Mouse (Mus musculus) hindbrain, embryonic 15.5 days (tissue): Measurements from ENCODE around the gene Pgap3. TPM values are rescaled to one million over a fixed set of nuclear protein-coding genes. Genes with fewer than 3 reads are reported as not detected.
A peak's percentile ranks its signal among the peaks of the same experiment; 100 is the strongest.
"Not testable (repeated sequence)": the region's sequence is repeated elsewhere in the genome, so short reads cannot be mapped to it uniquely, and the experiment has no call there.

Source experiments
- ATAC-seq: fragments of 200-750 bp; cut with Nextera tagmentation; 2 replicates; pipeline ENCODE4 v1.8.0; 2017; ENCODE audit warnings: low read depth, moderate number of reproducible peaks, moderate TSS enrichment; ENCODE audit not compliant: low FRiP score
- H3K27ac ChIP-seq: fragments of 300-500 bp; sonication (generic); replicated peaks from 2 replicates; pipeline ENCODE4 v1.5.1; 2015; ENCODE audit warnings: mild to moderate bottlenecking, inconsistent platforms
- H3K27me3 ChIP-seq: fragments of 300-500 bp; sonication (generic); 2 replicates; pipeline ENCODE4 v1.6.1; 2015; ENCODE audit warnings: control low read depth, inconsistent platforms
- H3K36me3 ChIP-seq: fragments of 300-500 bp; sonication (generic); 2 replicates; pipeline ENCODE4 v1.6.1; 2015; ENCODE audit warnings: control low read depth, inconsistent platforms
- H3K4me1 ChIP-seq: fragments of 300-500 bp; sonication (generic); replicated peaks from 2 replicates; pipeline ENCODE4 v1.6.1; 2015; ENCODE audit warnings: control low read depth, inconsistent platforms
- H3K4me2 ChIP-seq: fragments of 300-500 bp; sonication (generic); 2 replicates; pipeline ENCODE4 v1.6.1; 2015; ENCODE audit warnings: moderate library complexity, mild to moderate bottlenecking, inconsistent platforms
- H3K4me3 ChIP-seq: fragments of 300-500 bp; sonication (generic); 2 replicates; pipeline ENCODE4 v1.5.1; 2015; ENCODE audit warnings: mild to moderate bottlenecking, inconsistent platforms
- H3K9ac ChIP-seq: fragments of 300-500 bp; sonication (generic); 2 replicates; pipeline ENCODE4 v1.6.1; 2015; ENCODE audit warnings: inconsistent platforms
- H3K9me3 ChIP-seq: fragments of 300-500 bp; sonication (generic); 2 replicates; pipeline ENCODE4 v1.6.1; 2016; ENCODE audit warnings: control low read depth, inconsistent platforms
- WGBS: fragments of 180-500 bp; shearing (Covaris S2); methylation state at CpG from one replicate; pipeline ENCODE4 v1.1.7; 2015; 5-methylcytosine and 5-hydroxymethylcytosine counted together
- polyA plus RNA-seq: library from polyadenylated mRNA; unstranded; fragments of >200 nt; fragmentation: Nextera tagmentation; extraction: Ambion mirVana; gene quantifications from 2 replicates; pipeline ENCODE4 v1.2.1, GENCODE M21; 2015

Pgap3 gene
- polyA plus RNA-seq, 1 experiment from 2014 or later: 9.6 TPM

DNA sequence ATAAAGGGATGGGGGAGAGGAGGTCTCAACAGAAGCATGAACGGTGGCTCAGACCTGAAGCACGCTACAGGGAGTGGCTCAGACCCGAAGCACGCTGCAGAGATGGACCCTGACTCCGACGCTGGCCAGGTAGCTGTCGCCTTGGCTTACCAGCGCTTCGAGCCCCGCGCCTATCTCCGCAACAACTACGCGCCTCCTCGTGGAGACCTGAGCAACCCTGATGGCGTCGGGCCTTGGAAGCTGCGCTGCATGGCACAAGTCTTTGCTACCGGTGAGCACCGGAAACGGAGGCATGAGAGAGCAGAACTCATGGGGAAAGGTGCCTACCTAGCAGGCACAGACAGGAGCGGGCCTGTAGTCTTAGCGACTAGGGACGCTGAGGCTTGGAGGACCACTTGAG is 13.7 kb downstream of the Pgap3 start:
- Histone ChIP-seq H3K4me1 (0 out of 2 replicates have a peak, but pooled peaks cover 3% of the 10 kb centered on the region), H3K27me3 (peaks cover 34% of the 10 kb centered on the region), H3K36me3 (no peaks in the 10 kb centered on the region), H3K4me2 (peak overlapping the region; percentile 33), H3K27ac (no peak overlapping the region), H3K9me3 (no peaks in the 10 kb centered on the region), H3K9ac (no peak overlapping the region), H3K4me3 (no peak overlapping the region)
- no peak for ATAC-seq
- 24% methylated on average over 24 of the region's 24 CpGs for WGBS

GRCm38 (mm10) chr11:98385638-98386585 is 14.4 kb downstream of the Pgap3 start, which contains the start of gene Pnmt:
TSS of gene Pnmt (plus strand) at chr11:98386450.
- no peak within 1 kb of the TSS for H3K9ac ChIP-seq
- H3K27me3 ChIP-seq: peaks cover 34% of the 10 kb centered on the region
- peak within 1 kb of the TSS; percentile 33 for H3K4me2 ChIP-seq
- 0 out of 2 replicates have a peak, but pooled peaks cover under 1% of the 10 kb centered on the region for H3K36me3 ChIP-seq
- no peak within 1 kb of the TSS for H3K27ac ChIP-seq
- ATAC-seq: no peak
- H3K4me1 ChIP-seq: 0 out of 2 replicates have a peak, but pooled peaks cover 3% of the 10 kb centered on the region
- no peaks in the 10 kb centered on the region for H3K9me3 ChIP-seq
- 52% methylated on average over 25 of the region's 25 CpGs for WGBS
- H3K4me3 ChIP-seq: no peak within 1 kb of the TSS

GRCm38 (mm10) chr11:98384721-98385637 is 15.3 kb downstream of the Pgap3 start:
- no peak overlapping the region for H3K4me2 ChIP-seq
- 66% methylated on average over 8 of the region's 8 CpGs for WGBS
- no peaks in the 10 kb centered on the region for H3K9me3 ChIP-seq
- no peak overlapping the region for H3K4me3 ChIP-seq
- H3K27ac ChIP-seq: no peak overlapping the region
- ATAC-seq: no peak
- peaks cover 31% of the 10 kb centered on the region for H3K27me3 ChIP-seq
- H3K4me1 ChIP-seq: 0 out of 2 replicates have a peak, but pooled peaks cover 3% of the 10 kb centered on the region
- no peak overlapping the region for H3K9ac ChIP-seq
- H3K36me3 ChIP-seq: peaks cover 4% of the 10 kb centered on the region; the same call in 1 of the 2 replicates

- no peak overlapping the region for H3K4me3 ChIP-seq
- H3K9ac ChIP-seq: no peak overlapping the region
- WGBS: 73% methylated on average over 20 of the region's 20 CpGs
- H3K4me2 ChIP-seq: no peak overlapping the region
- ATAC-seq: no peak
- peaks cover 4% of the 10 kb centered on the region; the same call in 1 of the 2 replicates for H3K36me3 ChIP-seq
- H3K9me3 ChIP-seq: no peaks in the 10 kb centered on the region
- peaks cover 27% of the 10 kb centered on the region for H3K27me3 ChIP-seq
- 0 out of 2 replicates have a peak, but pooled peaks cover 3% of the 10 kb centered on the region for H3K4me1 ChIP-seq
- H3K27ac ChIP-seq: no peak overlapping the region
Observed at GRCm38 (mm10) chr11:98384216-98384615, 16.1 kb downstream of the Pgap3 start.

GRCm38 (mm10) chr11:98383261-98384030 is 16.8 kb downstream of the Pgap3 start, which contains the start of gene Tcap:
TSS of gene Tcap (plus strand) at chr11:98383811.
- WGBS: 70% methylated on average over 14 of the region's 14 CpGs
- Histone ChIP-seq H3K9me3 (no peaks in the 10 kb centered on the region), H3K36me3 (peaks cover 7% of the 10 kb centered on the region; the same call in 1 of the 2 replicates), H3K4me2 (no peak within 1 kb of the TSS), H3K9ac (no peak within 1 kb of the TSS), H3K27me3 (peaks cover 19% of the 10 kb centered on the region), H3K4me3 (no peak within 1 kb of the TSS), H3K4me1 (0 out of 2 replicates have a peak, but pooled peaks cover 3% of the 10 kb centered on the region), H3K27ac (no peak within 1 kb of the TSS)
- ATAC-seq: no peak

DNA sequence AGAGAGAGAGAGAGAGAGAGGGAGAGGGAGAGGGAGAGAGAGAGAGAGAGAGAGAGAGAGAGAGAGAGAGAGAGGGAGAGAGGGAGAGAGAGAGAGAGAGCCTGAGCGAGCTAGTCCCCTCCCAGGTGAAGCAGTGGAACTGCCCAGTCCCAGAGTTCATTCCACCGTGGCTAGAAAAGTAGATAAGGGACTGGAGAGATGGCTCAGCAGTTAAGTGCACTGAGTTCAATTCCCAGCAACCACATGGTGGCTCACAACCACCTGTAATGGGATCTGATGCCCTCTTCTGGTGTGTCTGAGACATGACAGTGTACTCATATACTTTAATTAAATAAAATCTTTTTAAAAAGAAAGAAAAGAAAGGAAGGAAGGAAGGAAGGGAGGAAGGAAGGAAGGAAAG is 17.9 kb downstream of the Pgap3 start:
- not testable (repeated sequence) for H3K36me3 ChIP-seq, H3K4me2 ChIP-seq, H3K4me1 ChIP-seq, H3K9me3 ChIP-seq, H3K9ac ChIP-seq, ATAC-seq, H3K27ac ChIP-seq, H3K4me3 ChIP-seq
- H3K27me3 ChIP-seq: peaks cover 11% of the 10 kb centered on the region
- 60% methylated on average over 2 of the region's 2 CpGs for WGBS

DNA sequence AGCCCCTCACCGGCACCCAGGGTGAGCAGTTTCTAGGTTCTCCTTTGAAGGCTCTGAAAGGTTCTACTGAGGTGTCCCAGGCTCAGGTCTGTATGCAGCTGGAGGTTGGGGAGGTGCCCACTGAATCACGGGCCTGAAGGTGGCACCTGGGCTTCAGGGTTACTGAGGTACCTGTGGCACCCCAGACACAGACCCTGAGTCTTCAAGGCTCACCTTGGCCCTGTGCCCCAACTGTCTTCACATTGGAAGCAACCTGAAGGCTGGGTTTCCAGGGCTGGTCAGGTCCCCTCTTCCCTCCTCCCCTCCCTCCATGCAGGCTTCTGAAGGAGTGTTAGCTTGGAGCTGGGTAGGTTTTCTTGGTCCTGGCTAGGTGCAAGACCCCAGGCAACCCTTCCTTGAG is 18.6 kb downstream of the Pgap3 start:
- 95% methylated on average over 2 of the region's 2 CpGs for WGBS
- no peak overlapping the region for H3K27ac ChIP-seq
- no peak overlapping the region for H3K4me2 ChIP-seq
- H3K36me3 ChIP-seq: peaks cover 8% of the 10 kb centered on the region; the same call in 1 of the 2 replicates
- peaks cover 3% of the 10 kb centered on the region; the same call in 1 of the 2 replicates for H3K27me3 ChIP-seq
- H3K4me1 ChIP-seq: 0 out of 2 replicates have a peak, but pooled peaks cover under 1% of the 10 kb centered on the region
- H3K9ac ChIP-seq: no peak overlapping the region
- no peak overlapping the region for H3K4me3 ChIP-seq
- H3K9me3 ChIP-seq: no peaks in the 10 kb centered on the region
- ATAC-seq: no peak

- WGBS: 67% methylated on average over 6 of the region's 6 CpGs
- Histone ChIP-seq H3K36me3 (peaks cover 13% of the 10 kb centered on the region; the same call in 1 of the 2 replicates), H3K27ac (no peak overlapping the region)
Observed at GRCm38 (mm10) chr11:98380106-98380505, 20.2 kb downstream of the Pgap3 start.

GRCm38 (mm10) chr11:98379379-98379778 is 20.9 kb downstream of the Pgap3 start:
- no peak for ATAC-seq
- Histone ChIP-seq H3K4me2 (no peak overlapping the region), H3K36me3 (peaks cover 15% of the 10 kb centered on the region; the same call in 1 of the 2 replicates), H3K27me3 (no peaks in the 10 kb centered on the region; the same call in 1 of the 2 replicates), H3K4me1 (no peaks in the 10 kb centered on the region), H3K4me3 (no peak overlapping the region), H3K9me3 (no peaks in the 10 kb centered on the region), H3K27ac (no peak overlapping the region), H3K9ac (no peak overlapping the region)
- 92% methylated on average over 7 of the region's 7 CpGs for WGBS

More at GRCm38 (mm10) chr11:98380106-98380505, 20.2 kb downstream of the Pgap3 start:
- H3K9ac ChIP-seq: no peak overlapping the region
- H3K4me2 ChIP-seq: no peak overlapping the region
- no peaks in the 10 kb centered on the region for H3K4me1 ChIP-seq
- peaks cover under 1% of the 10 kb centered on the region; the same call in 1 of the 2 replicates for H3K27me3 ChIP-seq
- H3K4me3 ChIP-seq: no peak overlapping the region
- H3K9me3 ChIP-seq: no peaks in the 10 kb centered on the region
- no peak for ATAC-seq

- Histone ChIP-seq H3K27ac (no peak overlapping the region), H3K27me3 (no peaks in the 10 kb centered on the region), H3K4me1 (0 out of 2 replicates have a peak, but pooled peaks cover under 1% of the 10 kb centered on the region), H3K4me2 (no peak overlapping the region), H3K4me3 (no peak overlapping the region), H3K9ac (no peak overlapping the region), H3K36me3 (peaks cover 15% of the 10 kb centered on the region; the same call in 1 of the 2 replicates), H3K9me3 (no peaks in the 10 kb centered on the region)
- 0 out of 2 replicates have a peak, but pooled peaks have one; percentile 30 for ATAC-seq
- 84% methylated on average over 11 of the region's 11 CpGs for WGBS
Observed at GRCm38 (mm10) chr11:98377787-98378186, 22.5 kb downstream of the Pgap3 start.

GRCm38 (mm10) chr11:98376756-98377155 is 23.5 kb downstream of the Pgap3 start:
- no peak overlapping the region for H3K9ac ChIP-seq
- no peaks in the 10 kb centered on the region for H3K27me3 ChIP-seq
- no peak overlapping the region for H3K4me2 ChIP-seq
- ATAC-seq: no peak
- H3K27ac ChIP-seq: no peak overlapping the region
- no peak overlapping the region for H3K4me3 ChIP-seq
- peaks cover 15% of the 10 kb centered on the region; the same call in 1 of the 2 replicates for H3K36me3 ChIP-seq
- H3K4me1 ChIP-seq: peaks cover 10% of the 10 kb centered on the region
- no peaks in the 10 kb centered on the region for H3K9me3 ChIP-seq
- WGBS: 73% methylated on average over 5 of the region's 5 CpGs
